Mouse (Mus musculus) frontal cortex, adult 2 months (tissue): ENCODE results near the gene Gcsh. TPM values are rescaled to one million over a fixed set of nuclear protein-coding genes. Genes with fewer than 3 reads are reported as not detected.

ENCODE experiments used
- DNase-seq, 2 experiments: peaks; one replicate each; pipeline ENCODE4 v3.0.0; 2022; ENCODE audit warnings: low spot score in 1 of 2; ENCODE audit errors: extremely low spot score in 1 of 2
- polyA plus RNA-seq: library from polyadenylated mRNA; depleted of rRNA; stranded (reverse); fragments of >200 nt; gene quantifications from 2 replicates; pipeline ENCODE4 v1.2.3, GENCODE M21; 2012; rRNA removed

The Gcsh gene
- 96.3 and 97.9 TPM in 2 replicates for polyA plus RNA-seq

GRCm38 (mm10) chr8:116993095-116993867 is at the start of gene Gcsh:
TSS of gene Gcsh (minus strand) at chr8:116993537.
- DNase-seq = peak; percentile 96 to 98

- DNase-seq = no peak
These were observed 46.5 kb upstream of the Gcsh start for GRCm38 (mm10) chr8:117039843-117040242.

GRCm38 (mm10) chr8:117037374-117037935 is 44.1 kb upstream of the Gcsh start:
- DNase-seq = no peak

GRCm38 (mm10) chr8:117033393-117033792 is 40.1 kb upstream of the Gcsh start:
- no peak for DNase-seq

- DNase-seq = no peak
These were observed 39.3 kb upstream of the Gcsh start for GRCm38 (mm10) chr8:117032609-117033008.

GRCm38 (mm10) chr8:117031476-117031875 is 38.1 kb upstream of the Gcsh start:
- DNase-seq = no peak

GRCm38 (mm10) chr8:117028686-117029085 is 35.3 kb upstream of the Gcsh start:
- no peak for DNase-seq

- DNase-seq = no peak
These were observed 34.3 kb upstream of the Gcsh start for GRCm38 (mm10) chr8:117027601-117028000.

GRCm38 (mm10) chr8:117022297-117022993 is 29.1 kb upstream of the Gcsh start:
- DNase-seq = no peak

- peak; percentile 14 to 76 for DNase-seq
These were observed 26.3 kb upstream of the Gcsh start for GRCm38 (mm10) chr8:117019323-117020275.

- no peak for DNase-seq
These were observed 24.6 kb upstream of the Gcsh start for GRCm38 (mm10) chr8:117017896-117018295.

GRCm38 (mm10) chr8:117017006-117017405 is 23.7 kb upstream of the Gcsh start:
- no peak for DNase-seq

GRCm38 (mm10) chr8:117015670-117016069 is 22.3 kb upstream of the Gcsh start:
- DNase-seq = no peak

- DNase-seq = no peak
These were observed 18.0 kb upstream of the Gcsh start for GRCm38 (mm10) chr8:117011366-117011765.

- DNase-seq = no peak
These were observed 829 bp upstream of the Gcsh start for GRCm38 (mm10) chr8:116994016-116994716.

GRCm38 (mm10) chr8:116992176-116992971 is 963 bp downstream of the Gcsh start:
- peak in 1 of 2 experiments; percentile 36 for DNase-seq

GRCm38 (mm10) chr8:116991241-116991640 is 2.1 kb downstream of the Gcsh start:
- DNase-seq = no peak

GRCm38 (mm10) chr8:116989842-116990241 is 3.5 kb downstream of the Gcsh start:
- no peak for DNase-seq

GRCm38 (mm10) chr8:116980117-116980516 is 13.2 kb downstream of the Gcsh start:
- peak in 1 of 2 experiments; percentile 83 for DNase-seq
